Mouse (Mus musculus): ENCODE measurements around the gene Ccnj. TPM values are rescaled to one million over a fixed set of nuclear protein-coding genes. Genes with fewer than 3 reads are reported as not detected.

The Ccnj gene
- total and polyA plus RNA-seq, 2 experiments = 1.1 to 3.1 TPM

- no peaks in the 10 kb centered on the region for H3K4me1 ChIP-seq (ENCODE audit: control insufficient read depth, insufficient read depth, low read length)
- H3K79me2 ChIP-seq (ENCODE audit: control insufficient read depth, insufficient read depth, low read length) = no peaks in the 10 kb centered on the region
- WGBS = 91% methylated on average over 4 of the region's 4 CpGs
- TF ChIP-seq CTCF (IDR thresholded peaks at IDR 0.05; ENCODE audit: low read depth, low read length) = no peak
- no peak for TF ChIP-seq POLR2A (IDR thresholded peaks at IDR 0.05; ENCODE audit: extremely low read depth, insufficient read depth, low read length)
- H3K36me3 ChIP-seq (ENCODE audit: control insufficient read depth, insufficient read depth, low read length) = no peaks in the 10 kb centered on the region
- H3K4me3 ChIP-seq (ENCODE audit: insufficient read depth, low read depth, low read length) = no peak overlapping the region
- H3K9ac ChIP-seq (ENCODE audit: low read depth, low read length) = no peak overlapping the region
- no peak overlapping the region for H3K27ac ChIP-seq (replicated peaks; ENCODE audit: insufficient read depth, low read depth, low read length)
- H3K27me3 ChIP-seq (ENCODE audit: control insufficient read depth, insufficient read depth, low read length) = peaks cover 3% of the 10 kb centered on the region; the same call in 1 of the 2 replicates
- DNase-seq (ENCODE audit: extremely low read depth, low read depth, low spot score) = no peak
These were observed 50.6 kb downstream of the Ccnj start for GRCm38 (mm10) chr19:40881700-40882099.

- 0 out of 2 replicates have a peak, but pooled peaks cover 3% of the 10 kb centered on the region for H3K27me3 ChIP-seq (ENCODE audit: control insufficient read depth, insufficient read depth, low read length)
- WGBS = 83% methylated on average over 1 of the region's 1 CpGs
These were observed 57.8 kb downstream of the Ccnj start for GRCm38 (mm10) chr19:40888887-40889286.

GRCm38 (mm10) chr19:40894071-40894506 is 63.0 kb downstream of the Ccnj start:
- Histone ChIP-seq H3K4me3 (ENCODE audit: insufficient read depth, low read depth, low read length) (peak overlapping the region; percentile 83), H3K4me1 (ENCODE audit: control insufficient read depth, insufficient read depth, low read length) (peaks cover 3% of the 10 kb centered on the region; the same call in 1 of the 2 replicates), H3K79me2 (ENCODE audit: control insufficient read depth, insufficient read depth, low read length) (no peaks in the 10 kb centered on the region), H3K27me3 (ENCODE audit: control insufficient read depth, insufficient read depth, low read length) (no peaks in the 10 kb centered on the region), H3K36me3 (ENCODE audit: control insufficient read depth, insufficient read depth, low read length) (no peaks in the 10 kb centered on the region), H3K9ac (ENCODE audit: low read depth, low read length) (peak overlapping the region; percentile 60), H3K27ac (replicated peaks; ENCODE audit: insufficient read depth, low read depth, low read length) (peak overlapping the region; percentile 22)
- no peak for DNase-seq (ENCODE audit: extremely low read depth, low read depth, low spot score)
- TF ChIP-seq POLR2A (IDR thresholded peaks at IDR 0.05; ENCODE audit: extremely low read depth, insufficient read depth, low read length) (no peak), CTCF (IDR thresholded peaks at IDR 0.05; ENCODE audit: low read depth, low read length) (no peak)
- 47% methylated on average over 21 of the region's 21 CpGs for WGBS

More at GRCm38 (mm10) chr19:40888887-40889286, 57.8 kb downstream of the Ccnj start:
- DNase-seq (ENCODE audit: extremely low read depth, low read depth, low spot score) = no peak
- Histone ChIP-seq H3K36me3 (ENCODE audit: control insufficient read depth, insufficient read depth, low read length) (no peaks in the 10 kb centered on the region), H3K9ac (ENCODE audit: low read depth, low read length) (no peak overlapping the region), H3K79me2 (ENCODE audit: control insufficient read depth, insufficient read depth, low read length) (no peaks in the 10 kb centered on the region), H3K4me3 (ENCODE audit: insufficient read depth, low read depth, low read length) (no peak overlapping the region), H3K4me1 (ENCODE audit: control insufficient read depth, insufficient read depth, low read length) (no peaks in the 10 kb centered on the region), H3K27ac (replicated peaks; ENCODE audit: insufficient read depth, low read depth, low read length) (no peak overlapping the region)
- TF ChIP-seq POLR2A (IDR thresholded peaks at IDR 0.05; ENCODE audit: extremely low read depth, insufficient read depth, low read length) (no peak), CTCF (IDR thresholded peaks at IDR 0.05; ENCODE audit: low read depth, low read length) (no peak)

- Histone ChIP-seq H3K4me3 (ENCODE audit: insufficient read depth, low read depth, low read length) (peak within 1 kb of the TSS; percentile 83), H3K27ac (replicated peaks; ENCODE audit: insufficient read depth, low read depth, low read length) (peak within 1 kb of the TSS; percentile 73), H3K27me3 (ENCODE audit: control insufficient read depth, insufficient read depth, low read length) (no peaks in the 10 kb centered on the region), H3K4me1 (ENCODE audit: control insufficient read depth, insufficient read depth, low read length) (peaks cover 3% of the 10 kb centered on the region; the same call in 1 of the 2 replicates), H3K9ac (ENCODE audit: low read depth, low read length) (peak within 1 kb of the TSS; percentile 69), H3K36me3 (ENCODE audit: control insufficient read depth, insufficient read depth, low read length) (no peaks in the 10 kb centered on the region), H3K79me2 (ENCODE audit: control insufficient read depth, insufficient read depth, low read length) (no peaks in the 10 kb centered on the region)
- WGBS = under 1% methylated on average over 89 of the region's 89 CpGs
- DNase-seq (ENCODE audit: extremely low read depth, low read depth, low spot score) = peak; percentile 71
- TF ChIP-seq CTCF (IDR thresholded peaks at IDR 0.05; ENCODE audit: low read depth, low read length) (no peak), POLR2A (IDR thresholded peaks at IDR 0.05; ENCODE audit: extremely low read depth, insufficient read depth, low read length) (0 out of 2 replicates have a peak, but pooled peaks have one; percentile 34)
These were observed 63.7 kb downstream of the Ccnj start, which contains the start of gene Zfp518a for GRCm38 (mm10) chr19:40894519-40895392. TSS of gene Zfp518a (plus strand) at chr19:40894705.

GRCm38 (mm10) chr19:40895393-40895703 is 64.3 kb downstream of the Ccnj start:
- Histone ChIP-seq H3K27ac (replicated peaks; ENCODE audit: insufficient read depth, low read depth, low read length) (no peak overlapping the region), H3K36me3 (ENCODE audit: control insufficient read depth, insufficient read depth, low read length) (no peaks in the 10 kb centered on the region), H3K79me2 (ENCODE audit: control insufficient read depth, insufficient read depth, low read length) (no peaks in the 10 kb centered on the region), H3K27me3 (ENCODE audit: control insufficient read depth, insufficient read depth, low read length) (no peaks in the 10 kb centered on the region), H3K4me1 (ENCODE audit: control insufficient read depth, insufficient read depth, low read length) (peaks cover 3% of the 10 kb centered on the region; the same call in 1 of the 2 replicates), H3K4me3 (ENCODE audit: insufficient read depth, low read depth, low read length) (peak overlapping the region; percentile 83), H3K9ac (ENCODE audit: low read depth, low read length) (peak overlapping the region; percentile 69)
- TF ChIP-seq CTCF (IDR thresholded peaks at IDR 0.05; ENCODE audit: low read depth, low read length) (no peak), POLR2A (IDR thresholded peaks at IDR 0.05; ENCODE audit: extremely low read depth, insufficient read depth, low read length) (no peak)
- WGBS = 2% methylated on average over 6 of the region's 6 CpGs
- no peak for DNase-seq (ENCODE audit: extremely low read depth, low read depth, low spot score)

Other genes with a start within 250 kb of the Ccnj start
- gene Aldh18a1, start 242.8 kb upstream of the Ccnj start, total RNA-seq (2014; rRNA removed) = 1.2 and 2.5 TPM in 2 replicates
- gene Aldh18a1, start 242.8 kb upstream of the Ccnj start, polyA plus RNA-seq (2012; rRNA removed) = 0.27 and 1.1 TPM in 2 replicates
- 0.37 and 1.1 TPM in 2 replicates for gene Tctn3, start 219.0 kb upstream of the Ccnj start, total RNA-seq (2014; rRNA removed)
- 0.40 and 1.1 TPM in 2 replicates for gene Tctn3, start 219.0 kb upstream of the Ccnj start, polyA plus RNA-seq (2012; rRNA removed)
- 4.6 TPM in 2 replicates for gene Entpd1, start 218.9 kb upstream of the Ccnj start, total RNA-seq (2014; rRNA removed)
- 1.6 and 1.8 TPM in 2 replicates for gene Entpd1, start 218.9 kb upstream of the Ccnj start, polyA plus RNA-seq (2012; rRNA removed)
- 0.09 TPM in 1 of 2 replicates, not detected in the other for gene Cc2d2b, start 82.5 kb upstream of the Ccnj start, total RNA-seq (2014; rRNA removed)
- not detected in 2 replicates for gene Cc2d2b, start 82.5 kb upstream of the Ccnj start, polyA plus RNA-seq (2012; rRNA removed)
- 6.7 and 7.0 TPM in 2 replicates for gene Zfp518a, start 63.4 kb downstream of the Ccnj start, total RNA-seq (2014; rRNA removed)
- 0.22 and 0.51 TPM in 2 replicates for gene Zfp518a, start 63.4 kb downstream of the Ccnj start, polyA plus RNA-seq (2012; rRNA removed)
- gene Blnk, start 163.3 kb downstream of the Ccnj start, total RNA-seq (2014; rRNA removed) = 0.74 and 0.87 TPM in 2 replicates
- 0.32 and 1.1 TPM in 2 replicates for gene Blnk, start 163.3 kb downstream of the Ccnj start, polyA plus RNA-seq (2012; rRNA removed)
- 0.87 and 1.4 TPM in 2 replicates for gene Dntt, start 198.0 kb downstream of the Ccnj start, total RNA-seq (2014; rRNA removed)
- 0.39 and 1.0 TPM in 2 replicates for gene Dntt, start 198.0 kb downstream of the Ccnj start, polyA plus RNA-seq (2012; rRNA removed)
- not detected in 2 replicates for gene Opalin, start 245.8 kb downstream of the Ccnj start, total RNA-seq (2014; rRNA removed)
- not detected in 2 replicates for gene Opalin, start 245.8 kb downstream of the Ccnj start, polyA plus RNA-seq (2012; rRNA removed)